Mouse (Mus musculus): ENCODE data around the gene BC035947.

DNA sequence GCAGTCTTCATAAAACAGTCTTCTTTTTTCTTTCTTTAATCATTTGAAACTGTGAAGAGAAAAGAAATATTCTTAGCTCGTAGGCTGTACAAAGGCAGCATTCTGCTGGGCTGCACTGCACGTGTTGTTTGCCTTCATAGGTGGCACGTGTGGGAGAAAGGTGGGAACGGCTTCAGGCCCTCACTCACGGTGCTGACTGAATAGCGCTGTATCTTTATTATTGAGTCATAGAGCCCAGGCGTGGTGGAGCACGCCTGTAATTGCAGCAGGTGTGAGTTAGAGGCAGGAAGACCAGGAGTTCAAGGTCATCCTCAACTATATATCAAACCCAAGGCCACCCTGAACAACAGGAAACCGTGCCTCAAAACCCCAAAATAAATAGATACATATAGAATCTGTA lies 34.3 kb upstream of the BC035947 start:
- TF ChIP-seq CTCF (IDR thresholded peaks at IDR 0.05; ENCODE audit: low read depth, low read length) (no peak), POLR2A (IDR thresholded peaks at IDR 0.05; ENCODE audit: extremely low read depth, insufficient read depth, low read length) (no peak)
